Mouse (Mus musculus) lung, adult 2 months (tissue): ENCODE measurements around the gene Casz1.

Experiments used
- CTCF ChIP-seq: fragments of 200-500 bp; IDR thresholded peaks from 2 replicates; pipeline ENCODE4 v1.5.1; 2011; ENCODE audit warnings: mild to moderate bottlenecking, low read length, control low read depth; ENCODE audit not compliant: insufficient read depth
- POLR2A ChIP-seq: fragments of 200-500 bp; IDR thresholded peaks from 2 replicates; pipeline ENCODE4 v1.6.1; 2011; ENCODE audit warnings: low read depth, mild to moderate bottlenecking, control low read depth, low read length, borderline replicate concordance; ENCODE audit errors: extremely low read depth

DNA sequence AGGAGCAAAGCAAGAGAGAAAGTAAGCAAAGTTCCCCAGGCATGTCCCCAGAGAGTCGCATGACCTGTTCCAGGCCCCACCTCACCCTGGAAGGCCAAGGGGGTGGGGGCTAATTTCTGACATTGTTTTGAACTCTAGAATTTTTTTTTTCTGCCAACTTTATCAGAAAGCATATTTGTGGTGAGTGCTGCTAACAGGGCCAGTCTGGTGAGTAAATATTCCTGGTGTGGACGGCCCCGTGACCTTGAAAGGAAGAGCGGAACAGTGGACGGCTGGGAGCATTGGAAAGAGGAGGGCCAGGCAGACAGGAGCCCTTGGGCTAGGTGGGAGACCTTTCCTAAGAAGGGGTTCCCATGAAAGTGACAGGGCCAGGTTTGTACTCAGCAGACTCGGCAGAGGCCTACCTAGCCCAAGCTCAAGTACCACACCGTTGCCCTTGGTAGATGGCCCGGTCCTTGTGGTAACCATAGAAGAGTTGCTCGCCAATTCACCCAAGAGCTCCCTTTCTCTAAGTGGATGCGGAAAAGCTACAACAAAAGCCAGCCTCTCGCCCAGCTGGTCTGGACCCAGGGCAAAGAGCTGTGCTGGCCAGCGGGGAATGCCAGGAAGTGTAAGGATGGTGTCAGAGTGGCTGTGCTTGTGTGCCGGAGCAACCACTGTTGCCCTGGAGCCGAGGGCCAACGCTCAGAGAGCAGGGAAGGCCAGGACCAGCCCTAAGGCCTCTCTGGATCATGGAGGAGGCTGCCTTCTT lies 104.7 kb downstream of the Casz1 start:
- no peak for TF ChIP-seq CTCF
- TF ChIP-seq POLR2A, result no peak
